Mouse (Mus musculus) ovary, adult 2 months (tissue): Measurements from ENCODE around the gene Gria1. TPM values are rescaled to one million over a fixed set of nuclear protein-coding genes. Genes with fewer than 3 reads are reported as not detected.

Experiments
- polyA plus RNA-seq: library from polyadenylated mRNA; depleted of rRNA; stranded (reverse); fragments of >200 nt; gene quantifications from 2 replicates; pipeline ENCODE4 v1.2.3, GENCODE M21; 2012; rRNA removed

Gene Gria1
- polyA plus RNA-seq, result 1.2 and 1.5 TPM in 2 replicates

DNA sequence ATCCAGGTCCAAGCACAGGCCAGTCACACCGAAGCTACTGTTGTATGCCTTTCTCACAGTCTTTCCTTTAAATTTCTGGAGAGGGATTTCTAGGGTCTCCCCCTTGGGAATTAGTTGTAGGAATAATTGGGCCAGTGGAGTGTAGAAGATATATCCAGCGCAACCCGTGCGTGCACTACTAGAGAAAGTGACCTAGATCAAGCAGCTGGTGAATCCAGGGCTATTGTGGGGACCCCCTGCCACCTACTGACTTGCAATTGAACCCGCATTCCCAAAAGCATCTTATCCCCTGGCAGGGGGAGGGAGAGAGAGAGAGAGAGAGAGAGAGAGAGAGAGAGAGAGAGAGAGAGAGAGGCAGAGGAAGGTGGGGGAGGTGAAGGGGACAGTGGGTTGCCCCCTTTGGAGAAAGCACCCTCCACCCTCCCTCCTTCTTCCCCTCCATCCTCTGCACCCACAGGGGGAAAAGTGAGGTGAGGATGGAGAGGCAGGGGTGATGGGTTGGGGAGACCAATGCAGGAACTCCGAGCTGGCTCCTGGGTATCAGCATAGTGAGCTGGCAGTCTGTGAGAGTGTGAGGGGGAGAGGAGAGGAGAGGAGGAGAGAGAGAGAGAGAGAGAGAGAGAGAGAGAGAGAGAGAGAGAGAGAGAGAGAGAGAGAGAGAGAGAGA lies at the start of gene Gria1:
Gene Gria1, plus strand, starts transcription at position 364 of the 667 bp plus-strand sequence.

